Mouse (Mus musculus) heart, adult 11 months (tissue): ENCODE results near the gene Gng2.

Source experiments
- DNase-seq: peaks from one replicate; pipeline ENCODE4 v3.0.0; 2022

Gng2 gene

GRCm38 (mm10) chr14:19858808-19859776 lies 118.3 kb downstream of the Gng2 start:
- peak; percentile 80 for DNase-seq

GRCm38 (mm10) chr14:19858279-19858678 lies 119.1 kb downstream of the Gng2 start:
- no peak for DNase-seq

GRCm38 (mm10) chr14:19853471-19853870 lies 124.0 kb downstream of the Gng2 start:
- no peak for DNase-seq

- DNase-seq: peak; percentile 92
Measured at GRCm38 (mm10) chr14:19839600-19840332, 137.7 kb downstream of the Gng2 start.

GRCm38 (mm10) chr14:19836289-19836688 lies 141.1 kb downstream of the Gng2 start:
- DNase-seq: no peak

GRCm38 (mm10) chr14:19825481-19825880 lies 151.9 kb downstream of the Gng2 start:
- no peak for DNase-seq

- peak; percentile 99 for DNase-seq
Measured at GRCm38 (mm10) chr14:19823321-19824142, 153.9 kb downstream of the Gng2 start, which contains the start of gene Rtraf. TSS of gene Rtraf (minus strand) at chr14:19823824.
